Mouse (Mus musculus) heart, embryonic 14.5 days (tissue): ENCODE data around the gene Wfdc12. TPM values are rescaled to one million over a fixed set of nuclear protein-coding genes. Genes with fewer than 3 reads are reported as not detected.

Experiments used
- ATAC-seq: fragments of 200-750 bp; cut with Nextera tagmentation; 2 replicates; pipeline ENCODE4 v1.8.0; 2017; ENCODE audit warnings: low read depth, moderate TSS enrichment; ENCODE audit not compliant: insufficient number of reproducible peaks, insufficient read depth, low FRiP score
- H3K27ac ChIP-seq, 2 experiments: fragments of 200-500 bp in 1 of 2; fragments of 300-500 bp in 1 of 2; sonication (generic) in 1 of 2; replicated peaks in 1 of 2; 2 replicates each; pipeline ENCODE4 v1.5.1; 2012 to 2014; ENCODE audit warnings: low read depth in 2 of 2, low read length in 2 of 2, control low read depth in 1 of 2, mild to moderate bottlenecking in 1 of 2, mixed read lengths in 1 of 2; ENCODE audit not compliant: control insufficient read depth in 1 of 2, insufficient read depth in 1 of 2
- H3K27me3 ChIP-seq: fragments of 300-500 bp; sonication (generic); 2 replicates; pipeline ENCODE4 v1.6.1; 2014; ENCODE audit warnings: mild to moderate bottlenecking, low read length, control low read depth; ENCODE audit not compliant: control insufficient read depth, insufficient read depth
- H3K36me3 ChIP-seq: fragments of 300-500 bp; sonication (generic); 2 replicates; pipeline ENCODE4 v1.6.1; 2014; ENCODE audit warnings: mild to moderate bottlenecking, control low read depth, low read length, mixed read lengths; ENCODE audit not compliant: control insufficient read depth, insufficient read depth
- H3K4me1 ChIP-seq, 2 experiments: fragments of 200-500 bp in 1 of 2; fragments of 300-500 bp in 1 of 2; sonication (generic) in 1 of 2; 2 replicates each; pipeline ENCODE4 v1.6.1; 2012 to 2014; ENCODE audit warnings: low read length in 2 of 2, control low read depth in 1 of 2, mixed read lengths in 1 of 2; ENCODE audit not compliant: control insufficient read depth in 2 of 2, insufficient read depth in 2 of 2
- H3K4me2 ChIP-seq: fragments of 300-500 bp; sonication (generic); 2 replicates; pipeline ENCODE4 v1.6.1; 2014; ENCODE audit warnings: mild to moderate bottlenecking, low read length
- H3K4me3 ChIP-seq, 2 experiments: fragments of 200-500 bp in 1 of 2; fragments of 300-500 bp in 1 of 2; sonication (generic) in 1 of 2; 2 replicates each; pipeline ENCODE4 v1.5.1; 2012 to 2014; ENCODE audit warnings: low read length in 2 of 2, mild to moderate bottlenecking in 2 of 2, control low read depth in 1 of 2, low read depth in 1 of 2, moderate library complexity in 1 of 2; ENCODE audit not compliant: control insufficient read depth in 1 of 2, insufficient read depth in 1 of 2
- H3K9ac ChIP-seq: fragments of 300-500 bp; sonication (generic); 2 replicates; pipeline ENCODE4 v1.6.1; 2014; ENCODE audit warnings: mild to moderate bottlenecking, low read length
- H3K9me3 ChIP-seq: fragments of 300-500 bp; sonication (generic); 2 replicates; pipeline ENCODE4 v1.6.1; 2016; ENCODE audit warnings: low read length, control low read depth; ENCODE audit not compliant: control insufficient read depth
- WGBS: fragments of 180-500 bp; shearing (Covaris S2); extraction: QIAGEN DNeasy Blood & Tissue Kit; methylation state at CpG from one replicate; pipeline ENCODE4 v1.1.7; 2014; 5-methylcytosine and 5-hydroxymethylcytosine counted together
- polyA plus RNA-seq: library from polyadenylated mRNA; unstranded; fragments of >200 nt; fragmentation: Nextera tagmentation; extraction: Ambion mirVana; gene quantifications from 2 replicates; pipeline ENCODE4 v1.2.1, GENCODE M21; 2014

Gene Wfdc12
- polyA plus RNA-seq = not detected in 2 replicates

GRCm38 (mm10) chr2:164190576-164190975, at the start of gene Wfdc12:
Gene Wfdc12, minus strand, starts transcription at chr2:164190608.
- WGBS = 84% methylated on average over 6 of the region's 6 CpGs
- Histone ChIP-seq H3K36me3 (no peaks in the 10 kb centered on the region), H3K4me1 (no peaks in the 10 kb centered on the region), H3K9ac (no peak within 1 kb of the TSS), H3K4me3 (no peak within 1 kb of the TSS), H3K9me3 (peaks cover 2% of the 10 kb centered on the region; the same call in 1 of the 2 replicates), H3K4me2 (no peak within 1 kb of the TSS), H3K27ac (no peak within 1 kb of the TSS), H3K27me3 (no peaks in the 10 kb centered on the region)
- ATAC-seq = no peak

- no peak within 1 kb of the TSS for H3K9ac ChIP-seq
- no peak for ATAC-seq
- no peak within 1 kb of the TSS for H3K27ac ChIP-seq
- WGBS = 81% methylated on average over 3 of the region's 3 CpGs
- H3K36me3 ChIP-seq = no peaks in the 10 kb centered on the region
- H3K27me3 ChIP-seq = no peaks in the 10 kb centered on the region
- no peak within 1 kb of the TSS for H3K4me2 ChIP-seq
- H3K4me3 ChIP-seq = no peak within 1 kb of the TSS
- peaks cover 4 to 6% of the 10 kb centered on the region in 2 experiments; a peak in 3 of 4 replicates for H3K4me1 ChIP-seq
- no peaks in the 10 kb centered on the region for H3K9me3 ChIP-seq
Observed at GRCm38 (mm10) chr2:164238366-164238765, 48.0 kb upstream of the Wfdc12 start, which contains the start of gene Svs2. Gene Svs2, minus strand, starts transcription at chr2:164238466.

- Histone ChIP-seq H3K4me3 (no peak overlapping the region), H3K4me1 (no peaks in the 10 kb centered on the region), H3K27me3 (no peaks in the 10 kb centered on the region), H3K9me3 (no peaks in the 10 kb centered on the region), H3K36me3 (no peaks in the 10 kb centered on the region), H3K27ac (no peak overlapping the region), H3K9ac (no peak overlapping the region), H3K4me2 (no peak overlapping the region)
- WGBS = 80% methylated on average over 8 of the region's 8 CpGs
- no peak for ATAC-seq
Observed at GRCm38 (mm10) chr2:164232671-164233070, 42.3 kb upstream of the Wfdc12 start.

GRCm38 (mm10) chr2:164228361-164229070, 38.1 kb upstream of the Wfdc12 start:
- Histone ChIP-seq H3K4me1 (no peaks in the 10 kb centered on the region), H3K4me2 (no peak overlapping the region), H3K9me3 (no peaks in the 10 kb centered on the region), H3K27ac (no peak overlapping the region), H3K27me3 (no peaks in the 10 kb centered on the region), H3K9ac (no peak overlapping the region), H3K36me3 (no peaks in the 10 kb centered on the region), H3K4me3 (no peak overlapping the region)
- ATAC-seq = no peak
- WGBS = 76% methylated on average over 8 of the region's 8 CpGs

GRCm38 (mm10) chr2:164221522-164221921, 31.1 kb upstream of the Wfdc12 start, which contains the start of gene Wfdc15b:
Gene Wfdc15b, minus strand, starts transcription at chr2:164221660.
- no peak within 1 kb of the TSS for H3K9ac ChIP-seq
- WGBS = 81% methylated on average over 11 of the region's 11 CpGs
- no peak within 1 kb of the TSS for H3K4me3 ChIP-seq
- ATAC-seq = no peak
- no peak within 1 kb of the TSS for H3K27ac ChIP-seq
- H3K9me3 ChIP-seq = no peaks in the 10 kb centered on the region
- no peaks in the 10 kb centered on the region for H3K27me3 ChIP-seq
- H3K4me1 ChIP-seq = no peaks in the 10 kb centered on the region
- H3K4me2 ChIP-seq = no peak within 1 kb of the TSS
- H3K36me3 ChIP-seq = no peaks in the 10 kb centered on the region

GRCm38 (mm10) chr2:164219295-164219694, 28.9 kb upstream of the Wfdc12 start:
- no peaks in the 10 kb centered on the region for H3K9me3 ChIP-seq
- no peak overlapping the region for H3K27ac ChIP-seq
- H3K4me1 ChIP-seq = no peaks in the 10 kb centered on the region
- no peak overlapping the region for H3K4me3 ChIP-seq
- H3K4me2 ChIP-seq = no peak overlapping the region
- H3K9ac ChIP-seq = no peak overlapping the region
- H3K36me3 ChIP-seq = no peaks in the 10 kb centered on the region
- WGBS = 83% methylated on average over 9 of the region's 9 CpGs
- no peak for ATAC-seq
- no peaks in the 10 kb centered on the region for H3K27me3 ChIP-seq

GRCm38 (mm10) chr2:164212711-164213110, 22.3 kb upstream of the Wfdc12 start:
- Histone ChIP-seq H3K9me3 (no peaks in the 10 kb centered on the region), H3K4me2 (no peak overlapping the region), H3K4me3 (no peak overlapping the region), H3K36me3 (no peaks in the 10 kb centered on the region), H3K27me3 (no peaks in the 10 kb centered on the region), H3K4me1 (no peaks in the 10 kb centered on the region), H3K9ac (no peak overlapping the region), H3K27ac (no peak overlapping the region)
- no peak for ATAC-seq
- 80% methylated on average over 5 of the region's 5 CpGs for WGBS

- 86% methylated on average over 4 of the region's 4 CpGs for WGBS
- H3K9ac ChIP-seq = no peak overlapping the region
Observed at GRCm38 (mm10) chr2:164210892-164211291, 20.5 kb upstream of the Wfdc12 start.

More at GRCm38 (mm10) chr2:164210892-164211291, 20.5 kb upstream of the Wfdc12 start:
- no peak overlapping the region for H3K4me2 ChIP-seq
- no peak overlapping the region for H3K4me3 ChIP-seq
- no peaks in the 10 kb centered on the region for H3K4me1 ChIP-seq
- no peaks in the 10 kb centered on the region for H3K27me3 ChIP-seq
- no peak for ATAC-seq
- no peak overlapping the region for H3K27ac ChIP-seq
- H3K36me3 ChIP-seq = no peaks in the 10 kb centered on the region
- H3K9me3 ChIP-seq = no peaks in the 10 kb centered on the region
